Mouse (Mus musculus): Measurements from ENCODE around the gene Raver1. TPM values are rescaled to one million over a fixed set of nuclear protein-coding genes. Genes with fewer than 3 reads are reported as not detected.

Raver1 gene
- polyA plus RNA-seq, 1 experiment from 2014 or later: 41.3 TPM

DNA sequence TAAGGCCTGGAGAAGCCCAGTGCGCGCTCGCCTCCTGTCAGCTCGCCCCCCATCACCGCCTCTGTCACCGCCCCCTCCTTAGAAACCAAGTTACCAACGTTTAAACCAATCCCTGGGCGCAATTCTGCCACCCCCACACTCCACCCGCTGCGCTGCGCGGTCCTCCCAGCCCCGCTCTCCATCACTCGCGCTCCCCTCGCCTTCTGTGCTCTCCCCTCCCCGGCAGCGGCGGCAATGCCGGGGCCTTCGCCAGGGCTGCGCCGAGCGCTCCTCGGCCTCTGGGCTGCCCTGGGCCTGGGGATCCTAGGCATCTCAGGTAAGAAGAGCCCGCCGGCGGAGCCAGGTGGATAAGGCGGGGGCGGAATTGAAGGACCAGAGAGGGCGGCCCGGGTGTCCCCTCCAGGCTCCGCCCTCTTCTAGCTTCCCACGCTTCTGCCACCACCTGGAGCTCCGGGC lies 59.9 kb downstream of the Raver1 start, which contains the start of gene Icam5:
TSS of gene Icam5 (plus strand) at position 178 of the 456 bp plus-strand sequence.
- Histone ChIP-seq H3K4me3 (replicated peaks; ENCODE audit: low read depth, low read length) (peak within 1 kb of the TSS; percentile 44), H3K27ac (no peak within 1 kb of the TSS), H3K36me3 (ENCODE audit: insufficient read depth, low read length) (no peaks in the 10 kb centered on the region), H3K9me3 (replicated peaks; ENCODE audit: low read length) (no peaks in the 10 kb centered on the region), H3K4me1 (replicated peaks; ENCODE audit: insufficient read depth, low read length) (peaks cover 29% of the 10 kb centered on the region), H3K9ac (ENCODE audit: low read depth, low read length) (peak within 1 kb of the TSS; percentile 24), H3K27me3 (ENCODE audit: insufficient read depth, low read length) (peaks cover 40% of the 10 kb centered on the region), H3K4me2 (ENCODE audit: low read length) (peak within 1 kb of the TSS; percentile 93)
- WGBS: under 1% methylated on average over 33 of the region's 35 CpGs
- DNase-seq (ENCODE audit: low spot score) (no peak), ATAC-seq (replicated peaks; ENCODE audit: low FRiP score, low read depth) (no peak)
- TF ChIP-seq CTCF (IDR thresholded peaks at IDR 0.05; ENCODE audit: low read depth): no peak

DNA sequence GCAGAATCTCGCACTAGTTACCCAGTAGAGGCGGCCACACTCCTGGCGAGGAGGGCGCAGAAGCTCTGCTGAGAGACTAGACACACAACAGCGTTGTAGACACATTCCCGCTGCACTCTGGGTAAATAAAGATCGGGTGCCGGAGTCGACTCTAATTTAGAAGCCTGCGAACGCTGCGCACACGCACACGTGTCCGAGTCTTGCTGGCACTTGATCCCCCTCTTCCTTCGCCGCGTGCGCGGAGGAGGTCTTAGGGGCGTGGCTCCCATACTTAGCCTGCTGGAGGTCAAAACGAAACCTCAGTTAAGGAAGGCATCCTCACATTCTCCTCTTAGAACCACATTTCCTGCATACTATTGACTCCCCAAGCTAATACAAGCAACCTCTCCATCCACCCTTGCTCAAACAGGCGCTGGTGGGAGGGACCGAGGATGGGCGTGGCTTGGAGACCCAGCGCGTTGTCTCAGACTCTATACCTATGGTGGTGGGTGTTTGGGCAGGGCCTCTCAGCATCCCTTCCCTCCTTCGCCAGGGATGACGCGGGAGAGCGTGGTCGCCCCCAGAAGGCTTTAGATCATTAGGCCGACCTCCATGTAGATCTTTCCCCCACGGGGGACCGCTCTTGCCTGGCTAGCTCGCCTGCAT lies 60.4 kb downstream of the Raver1 start:
- Histone ChIP-seq H3K27ac (no peak overlapping the region), H3K9me3 (replicated peaks; ENCODE audit: low read length) (no peaks in the 10 kb centered on the region), H3K9ac (ENCODE audit: low read depth, low read length) (no peak overlapping the region), H3K4me2 (ENCODE audit: low read length) (peak overlapping the region; percentile 93), H3K36me3 (ENCODE audit: insufficient read depth, low read length) (no peaks in the 10 kb centered on the region), H3K27me3 (ENCODE audit: insufficient read depth, low read length) (peaks cover 34% of the 10 kb centered on the region), H3K4me3 (replicated peaks; ENCODE audit: low read depth, low read length) (peak overlapping the region; percentile 44), H3K4me1 (replicated peaks; ENCODE audit: insufficient read depth, low read length) (peaks cover 29% of the 10 kb centered on the region)
- WGBS: under 1% methylated on average over 36 of the region's 36 CpGs
- no peak for TF ChIP-seq CTCF (IDR thresholded peaks at IDR 0.05; ENCODE audit: low read depth)
- DNase-seq (ENCODE audit: low spot score) (peak; percentile 80), ATAC-seq (replicated peaks; ENCODE audit: low FRiP score, low read depth) (peak; percentile 2; the same call in 1 of the 2 replicates)

DNA sequence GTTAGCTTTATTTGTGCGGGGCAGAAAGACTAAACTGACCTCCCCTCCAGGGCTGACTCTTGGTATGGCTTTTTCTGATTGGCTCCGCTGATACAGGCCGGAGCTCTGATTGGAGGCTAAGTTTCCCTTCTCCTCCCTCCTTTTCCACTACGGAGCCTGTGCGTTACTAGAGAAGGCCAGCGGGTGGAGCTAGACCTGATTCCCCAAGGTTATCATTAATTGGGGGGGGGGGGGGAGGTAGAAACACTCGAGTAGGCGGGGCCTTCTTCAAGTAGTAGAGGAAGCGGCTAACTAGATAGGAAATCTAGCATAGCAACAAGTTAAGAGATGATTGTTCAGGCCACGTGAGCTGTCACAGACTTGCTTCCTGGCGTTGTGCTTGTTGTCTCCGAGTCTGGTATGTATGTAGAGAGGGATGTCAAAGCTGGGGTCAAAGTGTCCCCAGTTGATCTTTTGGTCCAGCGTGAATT lies 61.0 kb downstream of the Raver1 start:
- Histone ChIP-seq H3K36me3 (ENCODE audit: insufficient read depth, low read length) (no peaks in the 10 kb centered on the region), H3K9me3 (replicated peaks; ENCODE audit: low read length) (no peaks in the 10 kb centered on the region), H3K4me1 (replicated peaks; ENCODE audit: insufficient read depth, low read length) (peaks cover 25% of the 10 kb centered on the region), H3K27ac (no peak overlapping the region), H3K27me3 (ENCODE audit: insufficient read depth, low read length) (peaks cover 29% of the 10 kb centered on the region), H3K9ac (ENCODE audit: low read depth, low read length) (no peak overlapping the region), H3K4me3 (replicated peaks; ENCODE audit: low read depth, low read length) (peak overlapping the region; percentile 44), H3K4me2 (ENCODE audit: low read length) (peak overlapping the region; percentile 93)
- DNase-seq (ENCODE audit: low spot score) (peak; percentile 97), ATAC-seq (replicated peaks; ENCODE audit: low FRiP score, low read depth) (peak; percentile 47; the same call in 1 of the 2 replicates)
- WGBS: 0% methylated on average over 13 of the region's 13 CpGs
- peak; percentile 73 for TF ChIP-seq CTCF (IDR thresholded peaks at IDR 0.05; ENCODE audit: low read depth)

DNA sequence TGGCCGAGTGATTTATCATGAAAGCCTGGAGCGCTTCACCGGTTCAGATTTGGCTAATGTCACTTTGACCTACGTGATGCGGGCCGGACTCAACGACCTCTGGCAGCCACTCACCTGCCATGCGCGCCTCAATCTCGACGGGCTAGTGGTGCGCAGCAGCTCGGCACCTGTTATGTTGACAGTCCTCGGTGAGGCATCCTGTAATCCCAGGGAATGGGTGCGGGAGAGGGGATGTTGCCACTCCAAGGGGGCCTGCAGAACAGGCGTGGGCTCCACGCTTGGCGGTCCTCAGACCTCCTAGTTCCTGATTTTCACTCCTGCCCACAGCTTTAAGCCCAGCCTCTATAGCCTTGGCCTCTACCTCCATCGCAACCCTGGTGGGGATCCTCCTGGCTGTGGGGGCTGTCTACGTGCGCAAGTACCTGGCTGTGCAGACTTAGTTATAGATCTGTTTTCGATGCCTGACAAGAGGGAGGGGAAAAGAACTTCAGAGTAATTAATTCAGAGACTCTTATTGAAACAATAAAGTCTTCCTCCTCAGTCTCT lies 61.7 kb downstream of the Raver1 start:
- Histone ChIP-seq H3K27me3 (ENCODE audit: insufficient read depth, low read length) (peaks cover 22% of the 10 kb centered on the region), H3K36me3 (ENCODE audit: insufficient read depth, low read length) (no peaks in the 10 kb centered on the region), H3K4me1 (replicated peaks; ENCODE audit: insufficient read depth, low read length) (peaks cover 25% of the 10 kb centered on the region), H3K9ac (ENCODE audit: low read depth, low read length) (no peak overlapping the region), H3K27ac (no peak overlapping the region), H3K9me3 (replicated peaks; ENCODE audit: low read length) (no peaks in the 10 kb centered on the region), H3K4me2 (ENCODE audit: low read length) (peak overlapping the region; percentile 93), H3K4me3 (replicated peaks; ENCODE audit: low read depth, low read length) (0 out of 2 replicates have a peak overlapping the region, but pooled peaks have one; percentile 6)
- WGBS: 29% methylated on average over 22 of the region's 22 CpGs
- no peak for ATAC-seq (replicated peaks; ENCODE audit: low FRiP score, low read depth)
- no peak for DNase-seq (ENCODE audit: low spot score)
- TF ChIP-seq CTCF (IDR thresholded peaks at IDR 0.05; ENCODE audit: low read depth): no peak

DNA sequence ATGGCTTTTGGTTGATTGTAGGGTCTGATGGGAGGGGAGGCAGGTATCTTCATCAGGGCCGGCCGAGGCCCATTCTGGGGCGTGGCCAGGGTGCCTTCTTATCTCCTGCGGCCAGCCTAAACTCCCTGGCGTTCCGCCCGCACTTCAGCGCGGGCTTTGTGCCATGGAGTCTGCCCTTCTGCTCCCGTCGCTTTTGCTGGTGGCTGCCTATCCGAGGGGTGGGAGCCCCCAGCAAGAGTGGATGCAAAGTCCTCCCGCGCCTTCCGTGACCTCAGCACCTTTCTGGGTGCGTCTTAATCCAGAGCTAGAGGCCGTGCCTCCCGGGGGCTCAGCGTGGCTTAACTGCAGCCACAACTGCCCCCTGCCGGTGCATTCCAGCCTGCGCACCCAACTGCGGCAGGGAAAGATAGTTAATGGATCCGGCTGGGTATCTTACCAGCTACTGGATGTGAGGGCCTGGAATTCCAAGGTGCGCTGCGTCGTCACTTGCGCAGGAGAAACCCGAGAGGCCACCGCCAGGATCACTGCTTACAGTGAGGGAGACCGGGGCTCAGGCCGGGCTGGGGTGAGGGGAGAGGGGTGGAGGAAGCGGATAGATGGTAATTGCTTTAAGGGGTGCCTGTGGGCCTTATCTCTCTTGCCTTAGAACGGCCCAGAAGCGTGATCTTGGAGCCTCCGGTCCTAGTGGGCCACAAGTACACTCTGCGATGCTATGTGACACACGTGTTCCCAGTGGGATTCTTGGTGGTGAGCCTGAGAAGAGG lies 62.3 kb downstream of the Raver1 start, which contains the start of gene Icam4:
TSS of gene Icam4 (plus strand) at position 83 of the 764 bp plus-strand sequence.
- DNase-seq (ENCODE audit: low spot score) (peak; percentile 82), ATAC-seq (replicated peaks; ENCODE audit: low FRiP score, low read depth) (peak; percentile 11; the same call in 1 of the 2 replicates)
- Histone ChIP-seq H3K4me1 (replicated peaks; ENCODE audit: insufficient read depth, low read length) (peaks cover 25% of the 10 kb centered on the region), H3K4me2 (ENCODE audit: low read length) (peak within 1 kb of the TSS; percentile 93), H3K9ac (ENCODE audit: low read depth, low read length) (peak within 1 kb of the TSS; percentile 36; the same call in 1 of the 2 replicates), H3K27me3 (ENCODE audit: insufficient read depth, low read length) (peaks cover 15% of the 10 kb centered on the region), H3K4me3 (replicated peaks; ENCODE audit: low read depth, low read length) (peak within 1 kb of the TSS; percentile 20; the same call in 1 of the 2 replicates), H3K9me3 (replicated peaks; ENCODE audit: low read length) (no peaks in the 10 kb centered on the region), H3K27ac (no peak within 1 kb of the TSS), H3K36me3 (ENCODE audit: insufficient read depth, low read length) (no peaks in the 10 kb centered on the region)
- TF ChIP-seq CTCF (IDR thresholded peaks at IDR 0.05; ENCODE audit: low read depth): peak; percentile 88
- 3% methylated on average over 37 of the region's 37 CpGs for WGBS

DNA sequence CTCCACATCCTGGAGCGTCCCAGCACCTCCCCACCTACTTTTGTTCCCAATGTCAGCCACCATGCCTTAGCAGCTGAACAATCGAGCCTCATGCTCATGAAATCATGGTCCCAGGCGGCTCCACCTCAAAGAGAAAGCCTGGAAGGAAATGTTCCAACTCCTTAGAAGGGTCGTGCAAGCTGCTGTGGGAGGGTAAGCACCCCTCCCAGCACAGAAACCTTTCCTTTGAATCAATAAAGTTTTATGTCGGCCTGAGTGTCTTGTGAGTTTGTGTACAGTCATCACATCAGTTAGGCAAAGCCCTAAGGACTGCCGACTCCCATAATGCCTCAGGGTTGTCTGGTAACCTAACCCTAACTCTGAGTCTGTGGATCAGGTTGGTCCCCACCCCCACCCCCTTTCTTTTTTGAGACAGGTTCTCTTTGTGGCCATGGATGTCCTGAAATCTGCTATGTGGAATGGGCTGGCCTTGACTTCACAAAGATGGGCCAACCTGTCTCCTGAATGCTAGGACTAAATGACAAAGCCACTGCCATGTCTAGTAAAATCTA lies 63.2 kb downstream of the Raver1 start:
- ATAC-seq (replicated peaks; ENCODE audit: low FRiP score, low read depth) (no peak), DNase-seq (ENCODE audit: low spot score) (no peak)
- no peak overlapping the region for H3K4me3 ChIP-seq (replicated peaks; ENCODE audit: low read depth, low read length)
- peaks cover 14% of the 10 kb centered on the region for H3K27me3 ChIP-seq (ENCODE audit: insufficient read depth, low read length)
- H3K36me3 ChIP-seq (ENCODE audit: insufficient read depth, low read length): no peaks in the 10 kb centered on the region
- H3K4me1 ChIP-seq (replicated peaks; ENCODE audit: insufficient read depth, low read length): peaks cover 25% of the 10 kb centered on the region
- H3K9ac ChIP-seq (ENCODE audit: low read depth, low read length): no peak overlapping the region
- no peaks in the 10 kb centered on the region for H3K9me3 ChIP-seq (replicated peaks; ENCODE audit: low read length)
- 63% methylated on average over 6 of the region's 6 CpGs for WGBS
- H3K4me2 ChIP-seq (ENCODE audit: low read length): no peak overlapping the region
- TF ChIP-seq CTCF (IDR thresholded peaks at IDR 0.05; ENCODE audit: low read depth): no peak
- H3K27ac ChIP-seq: no peak overlapping the region

Data from kidney, postnatal 0 days (tissue).